Mouse (Mus musculus) heart, adult 18-20 months (tissue): Measurements from ENCODE around the gene Ttn. TPM values are rescaled to one million over a fixed set of nuclear protein-coding genes. Genes with fewer than 3 reads are reported as not detected.

Experiments
- DNase-seq, 2 experiments: peaks; one replicate each; pipeline ENCODE4 v3.0.0; 2021 to 2022; ENCODE audit warnings: mixed read lengths in 1 of 2
- total RNA-seq, 2 experiments: library from RNA; stranded (reverse); gene quantifications; 2 replicates each; pipeline ENCODE4 v1.2.3; 2021

Gene Ttn
- total RNA-seq, 2 experiments from 2014 or later = 2,666 to 2,843 TPM

DNA sequence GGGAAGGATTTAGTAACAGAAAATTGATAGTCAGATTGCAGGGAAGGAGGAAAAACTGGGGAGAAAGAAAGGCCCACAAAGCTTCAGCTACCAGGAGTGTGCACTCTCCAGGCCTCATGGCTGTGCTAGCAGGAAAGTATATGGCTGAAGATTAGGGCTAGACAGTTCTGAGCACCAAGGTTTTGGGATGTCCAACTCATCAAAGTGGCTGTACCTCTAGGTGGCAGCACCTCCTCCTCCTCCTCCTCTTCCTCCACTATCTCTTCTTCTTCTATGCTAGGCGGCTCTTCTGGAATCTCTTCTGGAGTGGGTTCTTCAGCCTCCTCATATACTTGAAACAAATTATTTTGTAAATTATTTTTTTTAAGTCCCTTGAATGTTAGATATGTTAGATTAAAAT, 139.2 kb downstream of the Ttn start:
- DNase-seq = no peak

DNA sequence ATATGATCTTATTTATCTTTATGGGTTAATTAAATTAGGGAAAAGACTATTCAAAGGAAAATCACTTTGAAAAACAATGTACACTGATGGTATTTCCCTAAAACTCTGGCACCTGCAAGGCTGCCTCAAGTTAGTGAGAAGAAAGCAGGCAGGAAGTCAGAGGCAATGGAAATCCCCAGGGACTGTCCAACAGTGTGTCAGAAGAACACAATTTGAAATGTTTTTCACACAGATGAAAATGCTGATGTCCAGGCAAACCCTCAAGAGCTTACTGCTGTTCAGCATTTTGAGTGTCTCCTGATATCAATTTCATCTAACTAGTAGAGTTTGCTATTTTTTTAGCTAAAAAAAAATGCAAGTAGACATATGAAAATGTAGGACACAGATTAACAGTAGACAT, 161.9 kb downstream of the Ttn start:
- no peak for DNase-seq

DNA sequence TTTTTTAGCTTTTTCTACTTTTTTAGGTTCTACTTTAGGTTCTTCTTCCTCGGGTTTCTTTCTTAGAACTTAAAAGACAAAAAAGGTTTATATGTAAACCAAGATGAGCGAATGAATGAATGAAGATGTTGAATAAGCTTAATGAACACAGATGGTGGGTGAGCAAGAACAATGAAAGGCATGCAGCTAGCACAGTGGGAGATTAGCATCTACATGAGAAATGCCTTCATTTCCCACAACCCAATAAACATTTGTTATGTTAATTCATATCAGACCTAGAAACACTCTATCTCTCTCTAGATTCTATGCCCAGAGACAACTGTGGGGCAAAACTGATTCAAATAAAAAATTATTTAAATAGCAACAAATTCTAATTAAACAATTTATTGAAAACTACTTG, 164.6 kb downstream of the Ttn start:
- DNase-seq = no peak

DNA sequence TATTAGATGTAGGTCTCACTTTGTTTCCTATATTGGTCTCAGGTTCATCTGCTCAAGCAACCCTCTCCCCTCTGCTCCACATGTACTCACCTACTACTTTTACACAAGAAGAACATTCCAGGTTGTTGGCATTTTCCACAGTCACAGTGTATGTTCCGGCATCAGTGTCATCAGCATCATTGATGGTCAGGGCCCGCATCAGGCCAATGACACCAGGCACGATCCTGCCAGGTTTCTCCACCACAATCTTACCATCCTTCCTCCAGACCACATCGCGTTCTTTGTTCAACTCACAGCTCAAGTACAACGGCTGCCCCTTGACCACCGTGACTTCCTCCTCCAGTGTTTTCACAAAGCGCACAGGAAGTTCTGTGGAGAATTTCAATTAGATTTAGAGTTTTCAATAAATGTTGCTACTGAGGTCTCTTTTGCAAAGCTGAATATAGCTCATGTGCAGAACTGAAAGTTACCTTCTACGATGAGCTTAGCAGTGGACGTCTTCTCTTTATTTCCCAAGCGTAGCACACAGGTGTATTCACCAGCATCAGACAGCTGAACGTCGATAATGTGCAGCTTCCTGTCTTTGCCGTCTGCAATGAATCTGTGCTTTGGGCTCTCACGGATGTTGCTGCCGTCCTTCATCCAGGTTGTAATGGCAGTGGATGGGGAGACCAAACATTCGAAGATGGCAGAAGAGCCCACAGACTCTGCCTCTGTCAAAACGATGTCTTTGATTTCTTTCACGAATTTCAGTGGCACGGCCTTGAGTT, 168.1 kb downstream of the Ttn start:
- no peak for DNase-seq

DNA sequence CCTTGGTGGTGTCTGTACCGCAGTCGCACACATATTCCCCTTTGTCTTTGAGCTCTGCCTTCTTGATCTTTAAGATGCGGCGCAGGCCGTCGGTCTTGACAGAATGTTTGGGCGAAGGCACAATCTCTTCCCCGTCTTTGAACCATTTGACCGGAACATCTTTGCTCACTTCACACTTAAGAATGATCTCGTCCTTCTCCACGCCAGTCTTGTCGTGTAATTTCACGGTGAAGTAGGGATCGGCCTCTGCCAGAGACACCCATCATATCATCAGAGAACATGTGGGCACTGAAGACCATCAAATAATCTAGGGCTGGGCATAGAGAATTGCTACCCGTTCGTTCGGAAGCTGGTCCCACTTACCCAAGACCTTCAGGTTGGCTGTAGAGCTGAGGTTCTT, 171.2 kb downstream of the Ttn start:
- no peak for DNase-seq

DNA sequence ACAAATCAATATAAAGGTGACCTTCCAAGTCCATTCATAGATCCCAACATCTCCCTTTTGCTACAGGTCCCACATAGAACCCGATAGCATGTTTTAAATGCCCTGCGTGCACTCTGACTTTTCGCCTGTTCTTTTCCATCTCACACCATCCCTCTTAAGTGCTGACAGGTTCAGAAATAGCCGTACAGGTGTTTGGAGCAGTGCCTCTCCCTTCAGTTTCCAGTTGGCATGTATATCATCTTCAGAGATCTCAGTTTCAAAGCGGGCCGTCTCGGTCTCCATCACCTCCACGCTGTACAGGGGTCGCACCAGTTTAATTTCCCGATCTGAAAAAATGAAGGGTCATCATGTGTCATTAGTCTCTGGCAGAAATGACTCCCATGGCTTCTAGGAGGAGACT, 174.0 kb downstream of the Ttn start:
- no peak for DNase-seq

DNA sequence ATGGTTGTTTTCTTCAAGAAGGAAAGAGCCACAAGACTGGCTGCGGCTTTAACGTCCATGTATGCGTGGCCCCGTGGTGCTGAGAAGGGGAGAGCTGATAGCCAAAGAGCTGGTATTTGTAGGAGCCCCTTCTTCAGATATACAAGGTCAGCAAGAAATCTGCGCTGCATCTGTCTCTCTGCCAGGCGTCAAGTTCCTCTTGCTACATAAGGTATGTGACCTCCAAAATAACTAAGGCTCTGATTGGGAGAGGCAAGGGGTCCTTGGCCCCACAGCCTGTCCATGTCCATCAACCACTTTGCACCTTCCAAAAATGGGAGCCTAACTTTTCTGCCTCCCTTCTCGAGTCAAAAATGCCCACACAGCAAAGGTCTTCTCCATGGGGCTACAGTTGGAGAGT, 175.1 kb downstream of the Ttn start:
- DNase-seq = peak in 1 of 2 experiments; percentile 40

DNA sequence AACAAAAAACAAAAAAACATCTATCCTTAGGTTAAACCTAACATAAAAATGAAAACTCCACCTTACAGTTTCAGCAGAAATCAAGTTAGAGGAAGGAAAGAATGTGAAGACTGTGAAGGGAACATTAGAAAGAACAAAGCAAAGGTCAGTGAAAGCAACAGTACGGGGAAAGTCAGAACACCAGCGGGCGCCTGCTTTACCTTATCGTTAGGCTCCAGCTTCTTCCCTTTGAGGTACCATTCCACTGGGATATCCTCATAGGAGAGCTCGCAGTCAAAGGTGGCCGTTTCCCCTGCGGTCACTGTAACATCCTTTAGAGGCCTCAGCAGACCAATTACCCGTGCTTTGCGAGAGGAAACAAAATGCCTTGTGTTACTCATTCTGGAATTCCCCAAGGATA, 175.5 kb downstream of the Ttn start:
- DNase-seq = no peak

DNA sequence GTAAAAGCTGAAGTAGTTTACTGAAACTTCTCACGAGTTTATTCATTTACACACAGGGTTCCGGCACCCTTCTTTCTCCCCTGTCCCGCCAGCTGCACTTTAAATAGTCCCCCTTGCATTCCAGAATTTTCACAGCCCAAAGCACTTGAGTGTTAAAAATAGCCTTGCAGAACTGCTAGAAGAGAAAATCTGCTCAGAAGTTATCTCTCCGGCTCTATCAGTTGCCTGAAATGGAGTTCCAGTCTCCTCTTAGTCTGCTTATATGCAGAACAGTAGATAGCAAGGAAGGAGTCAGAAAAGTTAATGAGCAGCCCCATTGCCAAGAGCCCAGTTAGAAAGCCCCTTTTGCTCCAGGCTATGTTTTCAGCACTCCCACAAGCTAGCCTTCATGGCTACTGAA, 176.0 kb downstream of the Ttn start:
- peak in 1 of 2 experiments; percentile 50 for DNase-seq

DNA sequence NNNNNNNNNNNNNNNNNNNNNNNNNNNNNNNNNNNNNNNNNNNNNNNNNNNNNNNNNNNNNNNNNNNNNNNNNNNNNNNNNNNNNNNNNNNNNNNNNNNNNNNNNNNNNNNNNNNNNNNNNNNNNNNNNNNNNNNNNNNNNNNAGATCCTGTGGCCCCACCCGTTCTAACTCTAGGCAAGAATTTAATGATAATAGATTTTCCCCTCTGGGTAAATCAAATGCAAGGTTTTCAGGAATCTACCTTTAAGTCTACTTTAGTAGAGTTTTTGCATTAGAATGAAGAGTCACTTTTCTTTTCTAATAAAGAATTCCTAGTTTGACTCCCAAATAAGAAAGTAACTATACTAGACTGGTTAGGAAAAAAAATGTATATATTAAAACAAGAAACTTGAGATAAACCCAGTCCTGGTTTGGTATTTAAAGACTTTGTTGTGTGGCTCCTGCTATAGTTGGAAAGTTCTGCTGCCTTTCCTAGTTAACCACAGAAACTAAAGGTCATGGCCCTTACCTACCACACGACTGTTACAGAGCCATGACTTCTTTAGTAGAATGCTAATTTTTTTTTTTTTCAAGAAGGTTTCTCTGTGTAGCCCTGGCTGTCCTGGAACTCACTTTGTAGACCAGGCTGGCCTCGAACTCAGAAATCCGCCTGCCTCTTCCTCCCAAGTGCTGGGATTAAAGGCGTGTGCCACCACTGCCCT, 177.0 kb downstream of the Ttn start:
- no peak for DNase-seq

DNA sequence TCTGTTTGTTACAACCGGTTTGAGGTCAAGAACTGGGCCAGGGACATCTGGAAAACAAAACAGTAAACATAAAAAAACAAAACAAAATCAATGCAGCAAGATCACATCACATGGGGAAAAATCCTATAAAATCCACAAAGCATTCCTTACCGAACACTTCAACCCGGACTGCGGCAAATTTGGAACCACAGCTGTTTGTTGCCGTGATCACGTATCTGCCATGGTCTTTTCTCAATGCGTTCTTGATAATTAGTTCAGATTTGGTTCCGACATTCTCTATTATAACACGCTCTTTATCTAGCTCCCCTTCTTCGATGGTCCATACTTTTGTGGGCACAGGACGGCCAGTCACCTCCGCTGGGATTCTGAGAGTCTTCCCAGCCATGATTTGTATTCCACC, 198.2 kb downstream of the Ttn start:
- no peak for DNase-seq

DNA sequence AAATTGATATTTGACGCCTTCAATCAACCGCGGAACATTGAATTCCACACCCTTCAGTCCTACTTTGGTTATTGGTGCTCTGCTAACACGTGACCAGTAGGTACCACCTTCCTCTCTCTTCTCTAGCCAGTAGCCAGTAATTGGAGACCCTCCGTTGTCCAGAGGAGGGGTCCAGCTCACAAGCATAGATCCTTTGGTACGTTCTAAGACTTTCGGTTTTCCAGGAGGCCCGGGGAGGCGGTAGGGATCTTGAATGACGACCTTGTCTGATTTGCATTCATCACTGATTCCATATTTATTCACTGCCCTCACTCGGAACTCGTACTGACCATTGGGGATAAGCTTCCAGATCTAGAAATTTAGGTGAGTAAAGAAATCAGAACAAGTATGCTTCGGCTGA, 201.6 kb downstream of the Ttn start:
- peak in 1 of 2 experiments; percentile 2 for DNase-seq

DNA sequence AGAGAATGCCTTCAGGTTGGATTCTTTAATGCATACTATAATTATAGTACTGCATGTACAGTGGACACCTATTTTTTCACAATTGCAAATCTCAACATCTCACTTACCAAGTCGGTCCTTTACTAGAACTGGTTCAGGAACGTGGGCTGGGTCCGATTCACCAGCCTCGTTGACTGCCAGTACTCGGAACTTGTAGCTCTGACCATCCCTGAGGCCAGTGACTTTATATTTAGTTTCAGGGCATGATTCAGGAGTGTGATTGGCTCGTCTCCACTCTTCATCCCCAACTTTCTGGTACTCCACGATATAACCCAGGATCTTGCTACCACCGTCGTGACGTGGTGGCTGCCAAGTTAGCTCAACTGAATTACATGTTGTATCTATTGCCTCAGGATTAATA, 212.5 kb downstream of the Ttn start:
- no peak for DNase-seq

DNA sequence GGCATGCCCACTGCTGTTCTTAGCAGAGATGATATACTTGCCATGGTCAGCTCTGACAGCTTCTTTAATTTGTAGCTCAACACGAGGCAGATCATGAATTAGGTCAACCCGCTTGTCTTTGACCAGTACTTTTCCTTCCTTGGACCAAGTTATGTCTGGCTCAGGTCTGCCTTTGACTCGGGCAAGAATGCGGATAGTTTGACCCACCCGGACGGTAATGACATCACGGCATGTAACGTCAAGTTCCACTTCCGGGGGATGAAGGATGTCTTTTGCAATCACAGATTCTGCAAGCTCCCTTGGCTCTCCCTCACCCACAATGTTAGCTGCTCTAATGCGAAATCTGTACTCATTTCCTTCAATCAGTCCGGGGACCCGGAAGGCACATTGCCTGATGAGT, 215.1 kb downstream of the Ttn start:
- DNase-seq = no peak

DNA sequence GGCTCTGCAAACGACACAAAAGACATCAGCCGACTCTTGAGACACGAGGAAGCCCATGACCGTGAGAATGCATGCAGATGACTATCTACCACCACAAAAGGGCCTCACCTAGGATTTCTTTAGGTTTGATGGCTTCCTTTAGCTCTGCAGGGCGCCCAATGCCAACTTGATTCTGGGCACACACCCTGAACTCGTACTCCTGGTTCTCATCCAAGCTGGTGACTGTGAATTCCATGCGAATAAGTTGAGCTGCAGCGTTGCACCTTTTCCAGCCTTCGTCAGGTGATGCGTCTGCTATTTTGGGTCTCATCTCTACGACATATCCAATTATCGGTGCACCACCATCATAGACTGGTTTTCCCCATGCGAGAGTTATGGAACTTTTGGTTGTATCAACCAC, 217.8 kb downstream of the Ttn start:
- DNase-seq = no peak

DNA sequence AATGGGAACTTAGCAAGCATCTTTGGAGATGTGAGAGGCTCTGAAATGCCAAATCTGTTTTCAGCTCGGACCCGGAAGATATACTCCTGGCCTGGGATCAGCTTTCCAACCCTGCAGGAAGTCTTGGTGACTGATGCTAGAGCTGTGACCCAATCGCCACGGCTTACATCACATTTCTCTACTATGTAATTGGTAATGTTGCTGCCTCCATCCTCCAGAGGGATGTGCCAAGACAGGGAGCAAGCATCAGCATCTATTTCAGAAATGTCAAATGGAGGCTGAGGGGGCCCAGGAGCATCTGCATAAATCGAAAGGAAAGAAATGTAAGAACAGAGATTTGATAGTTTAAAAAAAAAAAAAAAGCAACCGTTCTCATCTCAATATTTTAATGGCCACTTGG, 220.2 kb downstream of the Ttn start:
- no peak for DNase-seq

DNA sequence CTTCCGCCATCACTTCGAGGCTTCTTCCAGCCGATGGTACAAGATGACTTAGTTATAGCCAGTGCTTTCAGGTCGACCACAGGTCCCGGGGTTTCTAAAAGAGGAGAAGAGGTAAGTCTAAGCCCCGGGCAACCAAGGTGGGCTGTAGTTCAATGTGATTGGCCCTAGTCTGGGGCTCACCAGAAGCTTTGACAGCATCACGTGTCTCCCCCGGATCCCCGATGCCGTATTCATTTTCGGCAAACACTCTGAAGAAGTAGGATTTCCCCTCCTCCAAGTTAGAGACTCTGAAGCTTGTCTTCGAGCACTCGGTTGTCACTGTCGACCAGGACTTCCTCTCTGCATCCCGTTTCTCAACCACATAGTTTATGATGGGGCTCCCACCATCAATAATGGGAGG, 225.9 kb downstream of the Ttn start:
- no peak for DNase-seq

DNA sequence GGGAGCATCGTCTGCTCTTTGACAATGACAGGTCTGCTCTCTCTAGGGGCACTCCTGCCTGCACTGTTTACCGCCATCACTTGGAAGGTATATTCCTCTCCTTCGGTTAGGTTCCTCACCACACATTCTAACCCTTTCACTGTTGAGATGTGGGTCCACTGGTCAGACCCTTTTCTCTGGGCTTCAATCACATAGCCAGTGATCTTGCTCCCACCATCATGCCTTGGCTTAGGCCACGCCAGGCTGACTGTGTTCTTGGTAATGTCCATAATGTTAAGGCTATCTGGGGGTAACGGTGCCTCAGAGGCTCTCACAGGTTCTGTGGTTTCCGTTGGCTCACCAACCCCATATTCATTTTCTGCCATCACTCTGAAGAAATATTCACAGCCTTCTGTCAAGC, 230.4 kb downstream of the Ttn start:
- no peak for DNase-seq

DNA sequence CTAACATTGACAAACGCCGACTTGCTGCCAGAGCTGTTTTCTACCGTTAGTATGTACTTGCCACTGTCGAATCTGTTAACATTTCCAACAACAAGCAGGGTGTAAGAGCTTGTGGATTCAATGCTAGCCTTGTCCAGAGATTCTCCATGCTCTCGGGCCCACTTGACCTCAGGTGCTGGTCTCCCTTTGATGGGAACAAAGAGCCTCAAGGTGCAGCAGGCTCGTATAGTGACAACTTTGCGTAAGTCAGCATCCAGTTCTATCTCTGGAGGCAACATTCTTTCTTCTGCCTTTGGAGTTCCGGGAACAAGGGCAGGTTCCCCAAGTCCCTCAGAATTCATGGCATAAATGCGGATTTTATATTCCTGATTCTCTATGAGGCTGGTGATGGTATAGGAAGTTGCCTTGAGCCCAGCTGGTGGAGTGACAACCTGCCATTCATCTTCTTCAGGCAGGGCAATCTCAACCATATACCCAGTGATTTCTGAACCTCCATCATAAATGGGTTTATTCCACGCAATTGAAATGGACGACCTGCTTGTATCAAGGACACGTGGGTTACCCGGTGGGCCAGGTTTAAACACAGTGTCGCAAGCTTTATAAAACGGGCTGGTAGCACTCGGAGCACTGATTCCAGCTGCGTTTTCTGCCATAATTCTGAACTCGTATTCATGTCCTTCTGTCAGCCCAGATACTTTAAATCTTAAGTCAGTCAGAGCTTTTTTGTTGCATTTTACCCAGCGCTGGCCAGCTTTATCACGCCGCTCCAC, 232.8 kb downstream of the Ttn start:
- DNase-seq = no peak

DNA sequence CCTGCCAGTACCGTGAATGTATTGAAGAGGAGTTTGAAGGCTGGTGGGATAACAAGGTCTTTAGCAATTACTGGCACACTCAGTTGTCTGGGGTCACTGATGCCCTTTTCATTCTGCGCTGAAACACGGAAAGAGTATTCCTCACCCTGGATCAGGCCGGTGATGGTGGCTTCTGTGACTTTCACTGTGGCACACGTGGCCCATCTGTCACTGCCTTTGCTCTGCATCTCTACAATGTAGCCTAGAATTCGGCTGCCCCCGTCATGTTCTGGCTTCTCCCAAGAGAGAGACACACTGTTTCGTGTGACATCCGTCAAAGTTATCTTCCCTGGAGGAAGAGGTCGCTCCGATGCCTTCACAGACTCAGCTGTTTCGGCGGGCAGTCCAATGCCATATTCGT, 233.7 kb downstream of the Ttn start:
- DNase-seq = no peak

DNA sequence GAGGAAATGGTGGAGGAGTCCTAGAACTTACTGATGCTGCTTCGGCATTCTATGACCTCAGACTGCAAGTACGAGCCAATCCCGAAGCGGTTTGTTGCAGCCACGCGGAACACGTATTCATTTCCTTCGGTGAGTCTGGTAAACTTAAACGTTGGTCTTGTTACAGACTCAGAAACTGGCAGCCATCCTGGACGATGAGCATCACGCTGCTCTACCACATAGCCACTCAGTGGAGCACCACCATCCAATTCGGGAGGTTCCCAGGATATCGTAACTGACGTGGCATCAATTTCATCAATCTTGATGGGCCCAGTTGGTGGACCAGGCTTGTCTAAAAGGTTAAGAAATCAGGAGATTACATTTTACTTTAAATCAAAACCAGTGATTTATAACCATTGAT, 262.7 kb downstream of the Ttn start:
- DNase-seq = no peak

DNA sequence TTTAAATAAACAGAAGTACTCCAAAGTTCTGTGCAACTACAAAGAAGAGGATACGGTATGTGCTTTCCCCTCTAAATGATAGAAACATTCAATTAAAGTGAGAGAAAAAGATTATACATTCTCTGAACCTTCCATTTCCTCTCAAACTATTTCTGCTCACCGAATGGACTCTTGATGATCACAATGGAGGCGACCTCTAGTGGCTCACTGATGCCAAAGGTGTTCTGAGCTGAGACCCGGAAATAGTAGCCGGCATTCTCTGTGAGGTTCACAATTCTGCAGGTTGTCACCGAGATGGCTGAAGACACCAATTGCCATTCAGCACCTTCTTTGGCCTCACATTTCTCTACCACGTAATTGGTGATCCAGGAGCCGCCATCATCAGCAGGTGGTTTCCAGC, 267.4 kb downstream of the Ttn start:
- DNase-seq = no peak

DNA sequence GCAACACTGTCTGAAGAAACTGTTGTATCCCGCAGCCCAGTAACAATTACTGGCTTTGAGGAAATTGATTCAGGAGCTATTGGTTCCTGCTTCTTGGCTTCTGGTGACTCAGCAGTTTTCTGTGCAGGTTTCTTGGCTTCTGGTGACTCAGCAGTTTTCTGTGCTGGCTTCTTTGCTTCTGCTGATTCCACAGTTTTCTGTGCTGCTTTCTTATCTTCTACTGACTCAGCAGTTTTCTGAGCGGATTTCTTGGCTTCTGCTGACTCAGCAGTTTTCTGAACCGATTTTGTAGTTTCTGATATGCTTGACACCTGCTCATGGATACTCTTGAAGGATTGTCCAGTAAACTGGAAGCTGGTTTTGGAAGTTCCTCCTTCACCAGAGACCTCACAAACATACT, 273.8 kb downstream of the Ttn start:
- DNase-seq = no peak
